Mouse (Mus musculus) heart, embryonic 10.5 days (tissue): ENCODE measurements around the gene Gas7. TPM values are rescaled to one million over a fixed set of nuclear protein-coding genes. Genes with fewer than 3 reads are reported as not detected.

Experiments
- DNase-seq: peaks from one replicate; pipeline ENCODE4 v3.0.0-alpha.2; 2017; ENCODE audit warnings: low spot score
- H3K27ac ChIP-seq: fragments of 300-500 bp; sonication (generic); 2 replicates; pipeline ENCODE4 v1.5.1; 2016; ENCODE audit warnings: mild to moderate bottlenecking
- H3K27me3 ChIP-seq: fragments of 300-500 bp; sonication (generic); 2 replicates; pipeline ENCODE4 v1.6.1; 2016; ENCODE audit warnings: mild to moderate bottlenecking; ENCODE audit not compliant: poor library complexity, insufficient read depth, severe bottlenecking
- H3K36me3 ChIP-seq: fragments of 300-500 bp; sonication (generic); 2 replicates; pipeline ENCODE4 v1.6.1; 2016; ENCODE audit warnings: mild to moderate bottlenecking, moderate library complexity
- H3K4me1 ChIP-seq: fragments of 300-500 bp; sonication (generic); 2 replicates; pipeline ENCODE4 v1.6.1; 2016; ENCODE audit warnings: mild to moderate bottlenecking
- H3K4me3 ChIP-seq: fragments of 300-500 bp; sonication (generic); 2 replicates; pipeline ENCODE4 v1.5.1; 2016; ENCODE audit warnings: mild to moderate bottlenecking, moderate library complexity
- H3K9me3 ChIP-seq: fragments of 300-500 bp; sonication (generic); 2 replicates; pipeline ENCODE4 v1.6.1; 2016; ENCODE audit warnings: mild to moderate bottlenecking, moderate library complexity
- WGBS: fragments of 180-500 bp; shearing (Covaris S2); methylation state at CpG from one replicate; pipeline ENCODE4 v1.1.7; 2016; 5-methylcytosine and 5-hydroxymethylcytosine counted together
- polyA plus RNA-seq: library from polyadenylated mRNA; unstranded; fragments of >200 nt; fragmentation: Nextera tagmentation; extraction: Ambion mirVana; gene quantifications from 2 replicates; pipeline ENCODE4 v1.2.1, GENCODE M21; 2016

Gas7 gene
- polyA plus RNA-seq, 1 experiment from 2014 or later: 3.0 TPM

DNA sequence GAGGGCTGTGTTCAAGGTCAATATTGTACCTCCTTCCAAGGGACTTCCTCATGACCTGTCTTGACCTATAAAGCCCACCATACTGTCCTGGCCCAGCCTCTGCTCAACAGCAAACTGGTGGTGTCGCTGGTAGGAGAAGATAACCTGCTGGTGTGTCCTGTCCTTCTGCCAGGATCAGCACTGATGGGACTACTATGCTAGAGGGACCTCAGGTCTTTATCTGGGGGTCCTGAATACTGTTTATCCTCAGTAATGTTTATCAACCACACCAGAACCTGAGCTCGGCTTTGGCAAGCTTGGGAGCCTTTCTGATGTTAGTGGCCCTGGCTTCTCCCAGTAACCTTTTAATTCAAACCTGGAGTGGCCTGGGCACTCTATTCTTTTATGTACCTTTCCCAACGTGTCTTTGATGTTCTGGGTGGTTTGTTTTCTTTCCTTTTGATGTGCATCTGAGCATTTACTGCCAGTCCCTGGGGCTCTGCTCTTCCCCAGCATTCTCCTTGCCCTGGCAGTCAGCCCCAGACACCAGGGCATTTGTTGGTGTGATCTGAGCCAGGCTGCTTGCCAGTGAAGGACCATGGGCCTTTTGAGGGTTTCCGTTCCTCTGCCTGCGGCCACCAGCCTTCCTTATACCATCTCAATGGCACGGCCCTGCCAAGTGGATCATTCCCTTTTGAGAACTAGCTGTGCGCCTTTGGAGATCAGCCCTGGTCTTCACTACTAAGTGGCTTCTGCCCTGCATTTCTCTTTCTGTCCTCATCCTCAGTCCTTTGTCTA, 46.4 kb downstream of the Gas7 start:
- Histone ChIP-seq H3K4me1 (no peaks in the 10 kb centered on the region), H3K27ac (no peak overlapping the region), H3K36me3 (no peaks in the 10 kb centered on the region), H3K9me3 (no peaks in the 10 kb centered on the region), H3K4me3 (no peak overlapping the region), H3K27me3 (no peaks in the 10 kb centered on the region)
- DNase-seq: no peak
- WGBS: 75% methylated on average over 7 of the region's 7 CpGs

DNA sequence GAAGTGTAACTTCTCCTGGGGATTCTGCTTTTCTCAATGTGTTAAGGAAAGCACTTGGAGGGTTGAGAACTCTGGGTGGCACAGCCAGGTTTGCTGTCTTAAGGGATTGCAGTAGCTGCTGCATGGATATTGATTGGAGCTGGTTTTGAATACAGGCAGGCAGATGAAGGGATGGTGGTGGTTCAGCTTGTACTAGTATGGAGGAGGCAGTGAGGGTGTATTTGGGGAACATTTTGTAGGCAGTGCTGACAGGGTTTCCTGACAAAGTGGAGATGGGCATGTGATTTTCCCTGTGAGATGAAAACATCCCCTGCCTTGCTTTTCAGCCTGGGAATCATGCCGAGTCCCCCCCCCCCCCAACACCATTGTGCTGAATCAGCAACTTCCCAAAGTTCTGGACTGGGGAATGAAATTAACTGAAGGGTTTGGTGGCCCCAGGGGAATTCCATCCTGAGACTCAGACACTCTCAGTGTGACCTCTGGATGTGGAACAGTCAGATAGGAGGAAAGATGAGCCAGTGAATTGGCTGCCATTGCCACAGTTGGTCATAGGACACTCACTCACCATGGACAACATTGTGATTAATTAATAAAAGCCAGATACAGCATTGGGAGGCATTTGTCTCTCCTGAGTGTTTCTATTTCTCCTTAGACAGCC, 54.1 kb downstream of the Gas7 start:
- Histone ChIP-seq H3K9me3 (no peaks in the 10 kb centered on the region), H3K4me1 (no peaks in the 10 kb centered on the region), H3K36me3 (no peaks in the 10 kb centered on the region), H3K27ac (no peak overlapping the region), H3K27me3 (no peaks in the 10 kb centered on the region), H3K4me3 (no peak overlapping the region)
- 88% methylated on average over 1 of the region's 1 CpGs for WGBS
- DNase-seq: no peak

DNA sequence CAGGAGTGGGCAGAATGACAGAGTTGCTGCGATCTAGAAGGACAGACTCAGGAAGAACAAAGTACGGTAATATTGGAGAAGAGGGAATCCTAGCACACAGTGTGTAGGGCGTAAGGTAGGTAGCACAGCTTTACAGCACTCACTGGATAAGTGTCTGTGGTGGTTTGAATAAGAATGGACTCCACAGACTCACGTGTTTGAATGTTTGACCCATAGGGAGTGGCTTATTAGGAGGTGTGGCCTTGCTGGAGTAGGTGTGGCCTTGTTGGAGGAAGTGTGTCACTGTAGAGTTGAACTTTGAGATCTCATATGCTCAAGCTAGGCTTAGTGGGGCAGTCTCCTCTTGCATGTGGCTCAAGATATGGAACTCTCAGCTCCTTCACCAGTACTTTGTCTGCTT, 55.6 kb downstream of the Gas7 start:
- Histone ChIP-seq H3K4me1 (peaks cover 7% of the 10 kb centered on the region), H3K9me3 (no peaks in the 10 kb centered on the region), H3K36me3 (no peaks in the 10 kb centered on the region), H3K27me3 (no peaks in the 10 kb centered on the region), H3K27ac (no peak overlapping the region), H3K4me3 (no peak overlapping the region)
- no peak for DNase-seq
- 85% methylated on average over 4 of the region's 4 CpGs for WGBS

DNA sequence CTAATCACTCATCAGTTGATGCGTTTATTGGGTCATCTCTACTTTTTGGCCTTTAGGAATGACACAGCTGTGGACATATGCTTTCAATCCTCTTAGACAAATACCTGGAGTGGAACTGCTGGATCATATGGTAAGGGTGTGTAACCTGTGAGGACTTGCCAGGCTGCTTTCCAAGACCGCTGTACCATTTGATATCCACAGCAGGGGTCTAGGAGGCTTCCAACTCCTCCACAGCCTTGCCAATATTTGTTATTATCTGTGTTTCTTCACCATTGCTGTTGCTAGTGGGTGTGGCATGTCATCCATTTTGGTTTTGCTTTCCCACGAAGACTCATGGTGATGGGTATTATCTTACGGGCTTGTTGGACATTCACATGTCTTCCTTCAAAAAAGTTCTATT, 57.8 kb downstream of the Gas7 start:
- H3K9me3 ChIP-seq: no peaks in the 10 kb centered on the region
- no peak overlapping the region for H3K4me3 ChIP-seq
- H3K27ac ChIP-seq: no peak overlapping the region
- no peaks in the 10 kb centered on the region for H3K27me3 ChIP-seq
- H3K36me3 ChIP-seq: no peaks in the 10 kb centered on the region
- whole genome bisulfite sequencing: 87% methylated on average over 4 of the region's 4 CpGs
- peaks cover 9% of the 10 kb centered on the region for H3K4me1 ChIP-seq
- no peak for DNase-seq

DNA sequence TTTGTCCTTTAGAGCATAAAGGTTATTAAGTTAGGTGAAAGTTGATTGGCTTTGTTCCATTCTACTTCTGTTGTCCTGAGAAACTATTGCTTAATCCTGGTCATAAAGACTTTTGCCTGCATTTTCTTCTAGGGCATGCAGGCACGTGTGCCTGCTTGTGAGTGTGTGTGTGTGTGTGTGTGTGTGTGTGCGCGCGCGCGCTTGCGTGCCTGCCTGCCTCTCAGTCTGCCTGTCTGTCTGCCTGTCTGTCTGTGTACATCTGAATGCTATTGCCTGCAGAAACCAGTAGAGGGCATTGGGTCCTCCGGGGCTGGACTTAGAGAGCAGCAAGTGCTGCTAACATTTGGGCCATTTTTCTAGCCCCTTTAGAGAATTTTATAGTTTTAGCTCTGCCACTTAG, 59.2 kb downstream of the Gas7 start:
- Histone ChIP-seq H3K4me3 (no peak overlapping the region), H3K36me3 (no peaks in the 10 kb centered on the region), H3K27ac (no peak overlapping the region), H3K27me3 (no peaks in the 10 kb centered on the region), H3K9me3 (no peaks in the 10 kb centered on the region), H3K4me1 (peaks cover 9% of the 10 kb centered on the region)
- DNase-seq: no peak
- WGBS: 88% methylated on average over 8 of the region's 8 CpGs

DNA sequence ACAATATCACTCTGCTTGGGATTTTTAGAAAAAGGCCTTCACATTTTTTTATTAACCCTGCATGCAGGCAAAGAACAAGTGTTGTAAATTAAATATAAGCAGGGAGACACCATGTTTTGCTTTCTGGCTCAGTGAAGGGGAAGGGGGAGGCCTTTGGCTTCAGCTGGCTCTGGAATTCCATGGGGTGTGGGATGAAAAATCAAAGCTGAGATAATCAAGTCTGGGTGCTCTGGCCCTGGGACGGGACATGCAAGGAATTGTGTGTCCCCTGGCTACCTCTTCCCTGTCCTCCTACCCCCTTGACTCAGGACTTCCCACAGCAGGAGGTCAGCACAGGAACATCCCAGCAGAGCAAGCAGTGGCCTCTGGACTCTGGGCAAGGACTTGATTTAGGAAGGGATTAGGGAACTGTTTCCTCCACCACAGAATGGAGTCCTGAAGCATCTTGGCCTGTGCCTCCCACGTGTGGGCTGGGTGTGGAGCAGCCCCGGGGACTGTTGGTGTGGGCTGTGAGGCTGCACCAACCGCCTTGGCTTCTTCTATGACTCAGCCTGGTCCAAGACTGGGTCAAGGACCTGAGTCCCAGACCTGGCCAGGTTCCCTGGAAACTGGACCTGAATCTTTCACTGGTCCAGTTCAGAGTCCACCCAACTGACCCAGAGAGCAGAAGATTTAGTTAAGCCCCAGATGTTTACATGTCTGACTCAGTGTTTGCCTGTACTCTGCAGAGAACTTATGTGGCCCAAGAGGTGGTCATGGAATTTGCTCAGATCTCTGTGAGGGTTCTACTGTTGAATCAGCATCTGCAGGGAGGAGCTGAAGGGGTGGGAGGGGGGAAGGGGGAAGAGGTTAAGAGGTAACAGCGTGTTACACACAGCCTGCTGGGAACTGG, 60.0 kb downstream of the Gas7 start:
- Histone ChIP-seq H3K27ac (0 out of 2 replicates have a peak overlapping the region, but pooled peaks have one; percentile 33), H3K36me3 (no peaks in the 10 kb centered on the region), H3K9me3 (no peaks in the 10 kb centered on the region), H3K4me1 (peaks cover 9% of the 10 kb centered on the region), H3K4me3 (no peak overlapping the region), H3K27me3 (no peaks in the 10 kb centered on the region)
- no peak for DNase-seq
- 37% methylated on average over 5 of the region's 5 CpGs for WGBS

DNA sequence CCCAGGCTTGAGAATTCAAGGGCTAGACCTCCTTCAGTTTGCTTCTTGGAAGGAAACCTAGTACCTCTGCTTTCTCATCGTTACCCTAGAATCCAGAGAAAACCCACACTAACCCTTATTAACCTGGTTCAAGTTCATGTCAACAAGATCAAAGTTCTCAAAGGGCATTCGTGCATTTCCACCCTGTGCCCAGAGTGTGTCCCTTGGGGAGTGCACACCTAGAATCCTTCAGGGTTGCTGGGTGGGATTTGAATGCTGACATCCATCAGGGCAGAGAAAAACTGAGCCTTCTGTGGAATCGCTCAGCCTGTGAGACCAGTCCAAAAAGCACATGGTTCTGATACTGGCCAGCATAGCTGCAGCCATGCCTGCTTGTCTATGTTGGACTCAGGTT, 60.7 kb downstream of the Gas7 start:
- 73% methylated on average over 3 of the region's 3 CpGs for WGBS
- H3K27ac ChIP-seq: no peak overlapping the region
- DNase-seq: no peak
- peaks cover 9% of the 10 kb centered on the region for H3K4me1 ChIP-seq
- no peak overlapping the region for H3K4me3 ChIP-seq
- H3K9me3 ChIP-seq: no peaks in the 10 kb centered on the region
- no peaks in the 10 kb centered on the region for H3K36me3 ChIP-seq
- H3K27me3 ChIP-seq: no peaks in the 10 kb centered on the region

DNA sequence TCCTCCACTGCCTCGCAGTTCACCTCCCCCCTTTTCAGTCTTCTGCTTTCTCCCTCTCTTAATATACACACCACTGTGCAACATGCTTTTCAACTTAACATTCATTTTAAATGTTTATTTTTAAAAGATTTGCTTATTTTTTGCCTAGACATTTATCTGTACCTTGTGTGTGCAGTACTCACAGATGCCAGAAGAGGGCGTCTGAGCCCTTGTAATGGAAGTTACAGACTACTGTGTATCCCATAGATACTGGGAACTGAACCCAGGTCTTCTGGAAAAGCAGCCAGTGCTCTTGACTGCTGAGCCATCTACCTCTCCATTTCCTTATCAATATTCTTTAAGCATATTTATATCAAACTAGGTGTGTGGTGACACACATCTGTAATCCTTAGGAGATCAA, 62.5 kb downstream of the Gas7 start:
- no peak for DNase-seq
- peaks cover 9% of the 10 kb centered on the region for H3K4me1 ChIP-seq
- 59% methylated on average over 2 of the region's 2 CpGs for WGBS

DNA sequence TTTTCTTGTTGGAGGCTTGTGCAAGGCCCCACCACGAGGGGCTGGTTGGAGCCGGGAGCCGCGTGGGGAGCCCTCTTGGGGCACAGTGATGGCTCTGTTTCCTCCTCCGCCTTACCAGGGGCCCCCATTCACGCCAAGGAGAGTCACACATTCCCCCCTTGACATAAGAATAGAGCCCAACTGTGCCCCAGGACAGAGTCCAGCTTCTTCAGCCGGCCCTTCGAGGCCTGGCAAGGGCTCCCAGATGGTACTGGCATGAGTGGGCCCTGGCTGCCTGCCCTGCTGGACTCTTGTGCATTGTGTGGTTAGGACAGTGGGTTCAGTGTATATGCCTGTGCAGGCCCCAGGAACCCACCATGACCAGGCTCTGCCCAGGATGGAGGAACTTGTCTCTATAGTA, 63.7 kb downstream of the Gas7 start:
- Histone ChIP-seq H3K36me3 (no peaks in the 10 kb centered on the region), H3K9me3 (no peaks in the 10 kb centered on the region), H3K4me1 (peaks cover 14% of the 10 kb centered on the region), H3K4me3 (no peak overlapping the region), H3K27me3 (no peaks in the 10 kb centered on the region), H3K27ac (no peak overlapping the region)
- no peak for DNase-seq
- WGBS: 90% methylated on average over 8 of the region's 8 CpGs

More for the DNA sequence above, 62.5 kb downstream of the Gas7 start:
- H3K36me3 ChIP-seq: no peaks in the 10 kb centered on the region
- H3K4me3 ChIP-seq: no peak overlapping the region
- no peak overlapping the region for H3K27ac ChIP-seq
- no peaks in the 10 kb centered on the region for H3K9me3 ChIP-seq
- H3K27me3 ChIP-seq: no peaks in the 10 kb centered on the region

DNA sequence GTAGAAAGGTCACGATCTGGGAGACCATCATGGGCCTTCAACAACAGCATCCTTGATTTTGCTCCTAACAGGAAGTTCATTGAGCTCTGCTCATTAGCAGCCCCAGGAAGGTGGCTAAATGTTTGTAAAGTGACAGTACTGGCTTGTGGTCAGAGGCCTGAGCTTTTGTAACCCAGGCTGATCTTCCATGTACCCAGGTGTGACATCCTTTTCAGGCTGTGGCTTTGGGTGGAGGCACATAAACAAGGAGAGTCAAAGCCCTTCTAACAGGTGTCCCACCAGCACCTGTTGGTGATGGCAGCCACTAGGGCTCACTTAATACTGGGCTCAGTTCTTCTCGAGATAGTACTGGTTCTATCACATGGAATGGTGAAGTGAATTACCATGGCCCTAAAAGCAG, 67.4 kb downstream of the Gas7 start:
- Histone ChIP-seq H3K4me1 (peaks cover 40% of the 10 kb centered on the region), H3K27ac (no peak overlapping the region), H3K9me3 (no peaks in the 10 kb centered on the region), H3K4me3 (no peak overlapping the region), H3K36me3 (no peaks in the 10 kb centered on the region), H3K27me3 (no peaks in the 10 kb centered on the region)
- no peak for DNase-seq
- WGBS: 85% methylated on average over 2 of the region's 2 CpGs

DNA sequence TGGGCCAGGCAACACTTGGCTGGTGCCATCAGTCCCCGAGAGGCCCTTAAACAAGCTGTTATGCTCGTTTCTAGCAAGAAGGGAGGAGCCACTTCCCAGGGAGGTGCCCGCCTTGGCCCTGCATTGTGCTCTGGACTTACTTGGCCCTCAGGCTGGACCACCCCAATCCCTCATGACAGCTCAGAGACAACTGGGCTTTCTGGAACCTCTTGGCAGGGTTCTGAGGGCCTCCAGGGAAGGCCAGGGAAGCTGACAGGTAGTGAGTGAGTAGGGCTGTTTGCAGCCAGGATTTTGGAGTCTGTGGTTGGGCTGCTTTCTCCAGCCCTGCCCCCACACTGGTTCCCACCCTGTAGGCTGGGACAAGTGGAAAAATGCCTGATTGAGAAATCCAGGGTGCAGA, 68.6 kb downstream of the Gas7 start:
- DNase-seq: no peak
- Histone ChIP-seq H3K4me1 (peaks cover 41% of the 10 kb centered on the region), H3K27me3 (no peaks in the 10 kb centered on the region), H3K27ac (peak overlapping the region; percentile 69), H3K9me3 (no peaks in the 10 kb centered on the region), H3K4me3 (no peak overlapping the region), H3K36me3 (no peaks in the 10 kb centered on the region)
- WGBS: 31% methylated on average over 3 of the region's 3 CpGs

DNA sequence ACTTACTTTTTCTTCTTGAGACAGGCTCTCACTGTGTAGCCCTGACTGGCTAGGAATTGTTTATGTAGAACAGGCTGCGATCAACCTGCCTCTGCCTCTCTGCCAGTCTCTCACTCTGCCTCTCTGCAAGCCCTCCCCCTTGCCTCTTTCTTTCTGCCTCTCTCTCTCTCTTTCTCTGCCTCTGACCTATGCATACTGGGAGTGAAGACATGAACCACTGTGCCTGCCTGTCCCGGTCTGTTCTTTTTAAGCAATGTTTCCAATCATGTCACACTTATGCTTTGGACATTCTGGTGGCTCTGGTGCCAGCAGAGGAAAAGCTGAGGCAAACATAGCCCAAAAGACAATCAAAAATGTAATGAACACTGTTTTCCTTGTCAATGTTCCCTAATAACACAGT, 69.5 kb downstream of the Gas7 start:
- Histone ChIP-seq H3K36me3 (no peaks in the 10 kb centered on the region), H3K27me3 (no peaks in the 10 kb centered on the region), H3K27ac (peak overlapping the region; percentile 16; the same call in 1 of the 2 replicates), H3K4me3 (no peak overlapping the region), H3K4me1 (peaks cover 41% of the 10 kb centered on the region), H3K9me3 (no peaks in the 10 kb centered on the region)
- WGBS: 46% methylated on average over 2 of the region's 2 CpGs
- DNase-seq: no peak

DNA sequence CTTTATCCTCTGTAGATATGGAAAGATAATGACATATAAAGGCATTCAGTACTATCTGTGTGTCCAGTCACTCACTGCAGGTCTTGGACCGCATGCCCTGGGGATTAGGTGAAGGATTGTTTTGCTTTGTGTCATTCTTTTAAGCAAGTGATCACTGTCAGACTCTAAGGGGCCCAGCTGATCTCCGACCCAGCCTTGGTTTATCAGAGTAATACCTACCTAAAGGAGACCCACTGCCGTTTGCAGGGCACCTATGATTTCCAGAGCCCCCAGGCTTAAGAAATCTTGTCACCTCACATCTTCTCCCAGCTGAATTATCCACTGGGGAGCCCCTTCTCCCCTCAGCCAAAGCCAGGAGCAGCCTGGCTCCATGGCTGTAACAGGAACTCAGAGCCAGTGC, 70.6 kb downstream of the Gas7 start:
- Histone ChIP-seq H3K9me3 (no peaks in the 10 kb centered on the region), H3K4me3 (no peak overlapping the region), H3K27ac (peak overlapping the region; percentile 10; the same call in 1 of the 2 replicates), H3K4me1 (peaks cover 41% of the 10 kb centered on the region), H3K27me3 (no peaks in the 10 kb centered on the region), H3K36me3 (no peaks in the 10 kb centered on the region)
- no peak for DNase-seq
- WGBS: 32% methylated on average over 3 of the region's 3 CpGs
